Mouse (Mus musculus) forebrain, embryonic 16.5 days (tissue): ENCODE measurements around the gene Gm45711. TPM values are rescaled to one million over a fixed set of nuclear protein-coding genes. Genes with fewer than 3 reads are reported as not detected.
"Not testable (repeated sequence)": the region's sequence is repeated elsewhere in the genome, so short reads cannot be mapped to it uniquely, and the experiment has no call there.

Experiments used
- ATAC-seq: fragments of 200-750 bp; cut with Nextera tagmentation; 2 replicates; pipeline ENCODE4 v1.8.0; 2017; ENCODE audit warnings: mild to moderate bottlenecking, moderate library complexity
- H3K27ac ChIP-seq: fragments of 300-500 bp; sonication (generic); 2 replicates; pipeline ENCODE4 v1.5.1; 2014; ENCODE audit warnings: low read length, control low read depth
- H3K27me3 ChIP-seq: fragments of 300-500 bp; sonication (generic); replicated peaks from 2 replicates; pipeline ENCODE4 v1.6.1; 2014; ENCODE audit warnings: low read length; ENCODE audit not compliant: control insufficient read depth, insufficient read depth
- H3K36me3 ChIP-seq: fragments of 300-500 bp; sonication (generic); 2 replicates; pipeline ENCODE4 v1.6.1; 2014; ENCODE audit not compliant: control insufficient read depth, insufficient read depth
- H3K4me1 ChIP-seq: fragments of 300-500 bp; sonication (generic); replicated peaks from 2 replicates; pipeline ENCODE4 v1.6.1; 2014; ENCODE audit warnings: low read length; ENCODE audit not compliant: control insufficient read depth, insufficient read depth
- H3K4me2 ChIP-seq: fragments of 300-500 bp; sonication (generic); 2 replicates; pipeline ENCODE4 v1.6.1; 2014; ENCODE audit warnings: mild to moderate bottlenecking, low read length, control low read depth
- H3K4me3 ChIP-seq: fragments of 300-500 bp; sonication (generic); replicated peaks from 2 replicates; pipeline ENCODE4 v1.5.1; 2014; ENCODE audit warnings: mild to moderate bottlenecking, low read length, control low read depth
- H3K9ac ChIP-seq: fragments of 300-500 bp; sonication (generic); replicated peaks from 2 replicates; pipeline ENCODE4 v1.6.1; 2014; ENCODE audit warnings: low read depth, low read length, control low read depth
- H3K9me3 ChIP-seq: fragments of 300-500 bp; sonication (generic); 2 replicates; pipeline ENCODE4 v1.6.1; 2016; ENCODE audit warnings: low read length; ENCODE audit not compliant: control insufficient read depth
- WGBS: fragments of 180-500 bp; shearing (Covaris S2); extraction: QIAGEN DNeasy Blood & Tissue Kit; methylation state at CpG from one replicate; pipeline ENCODE4 v1.1.7; 2014; 5-methylcytosine and 5-hydroxymethylcytosine counted together
- polyA plus RNA-seq: library from polyadenylated mRNA; unstranded; fragments of >200 nt; fragmentation: Nextera tagmentation; extraction: Ambion mirVana; gene quantifications from 2 replicates; pipeline ENCODE4 v1.2.1, GENCODE M21; 2015

The Gm45711 gene
- polyA plus RNA-seq, 1 experiment from 2014 or later: not detected

- under 1% methylated on average over 3 of the region's 3 CpGs for WGBS
- H3K4me1 ChIP-seq, H3K4me3 ChIP-seq, H3K9me3 ChIP-seq, H3K9ac ChIP-seq, H3K36me3 ChIP-seq, H3K4me2 ChIP-seq, H3K27ac ChIP-seq, H3K27me3 ChIP-seq: not testable (repeated sequence)
- peak; percentile 87 for ATAC-seq
Observed at GRCm38 (mm10) chr8:104301577-104301976, 8.3 kb downstream of the Gm45711 start.

GRCm38 (mm10) chr8:104294396-104294795 lies 15.5 kb downstream of the Gm45711 start:
- Histone ChIP-seq H3K9me3 (no peaks in the 10 kb centered on the region), H3K27ac (no peak overlapping the region), H3K4me3 (no peak overlapping the region), H3K36me3 (no peaks in the 10 kb centered on the region), H3K4me1 (no peaks in the 10 kb centered on the region), H3K9ac (no peak overlapping the region), H3K27me3 (no peaks in the 10 kb centered on the region), H3K4me2 (no peak overlapping the region)
- ATAC-seq: no peak
- WGBS: 91% methylated on average over 1 of the region's 1 CpGs

GRCm38 (mm10) chr8:104293081-104293480 lies 16.8 kb downstream of the Gm45711 start, which contains the start of gene Cmtm2a:
Cmtm2a (minus strand) TSS chr8:104293181.
- not testable (repeated sequence) for H3K4me1 ChIP-seq, H3K4me3 ChIP-seq, H3K36me3 ChIP-seq, H3K9ac ChIP-seq, ATAC-seq, H3K27me3 ChIP-seq, H3K9me3 ChIP-seq, H3K27ac ChIP-seq, H3K4me2 ChIP-seq
- 91% methylated on average over 10 of the region's 12 CpGs for WGBS

- H3K4me3 ChIP-seq: no peak overlapping the region
- H3K36me3 ChIP-seq: no peaks in the 10 kb centered on the region
- no peaks in the 10 kb centered on the region for H3K4me1 ChIP-seq
- H3K9me3 ChIP-seq: no peaks in the 10 kb centered on the region
- no peak overlapping the region for H3K9ac ChIP-seq
- ATAC-seq: no peak
- H3K27ac ChIP-seq: no peak overlapping the region
- H3K27me3 ChIP-seq: no peaks in the 10 kb centered on the region
- WGBS: 80% methylated on average over 6 of the region's 6 CpGs
- H3K4me2 ChIP-seq: no peak overlapping the region
Observed at GRCm38 (mm10) chr8:104268937-104269440, 40.9 kb downstream of the Gm45711 start.

- Histone ChIP-seq H3K9me3 (no peaks in the 10 kb centered on the region), H3K9ac (no peak overlapping the region), H3K4me1 (no peaks in the 10 kb centered on the region), H3K36me3 (no peaks in the 10 kb centered on the region), H3K27me3 (no peaks in the 10 kb centered on the region), H3K4me2 (no peak overlapping the region), H3K4me3 (no peak overlapping the region), H3K27ac (no peak overlapping the region)
- no peak for ATAC-seq
Observed at GRCm38 (mm10) chr8:104268368-104268767, 41.5 kb downstream of the Gm45711 start.

- 97% methylated on average over 22 of the region's 22 CpGs for WGBS
- not testable (repeated sequence) for ATAC-seq, H3K4me1 ChIP-seq
Observed at GRCm38 (mm10) chr8:104264271-104264935, 45.5 kb downstream of the Gm45711 start.

GRCm38 (mm10) chr8:104261802-104262201 lies 48.1 kb downstream of the Gm45711 start:
- WGBS: 96% methylated on average over 5 of the region's 5 CpGs
- not testable (repeated sequence) for H3K9ac ChIP-seq, H3K4me2 ChIP-seq, H3K4me1 ChIP-seq, H3K27me3 ChIP-seq, ATAC-seq, H3K27ac ChIP-seq, H3K9me3 ChIP-seq, H3K4me3 ChIP-seq
- peaks cover 16% of the 10 kb centered on the region for H3K36me3 ChIP-seq

More at GRCm38 (mm10) chr8:104264271-104264935, 45.5 kb downstream of the Gm45711 start:
- H3K27ac ChIP-seq, H3K9ac ChIP-seq, H3K27me3 ChIP-seq, H3K9me3 ChIP-seq, H3K4me3 ChIP-seq, H3K4me2 ChIP-seq, H3K36me3 ChIP-seq: not testable (repeated sequence)

GRCm38 (mm10) chr8:104253016-104253415 lies 56.9 kb downstream of the Gm45711 start:
- no peak overlapping the region for H3K9ac ChIP-seq
- WGBS: 85% methylated on average over 3 of the region's 3 CpGs
- peaks cover 2% of the 10 kb centered on the region; the same call in 1 of the 2 replicates for H3K36me3 ChIP-seq
- no peak overlapping the region for H3K4me2 ChIP-seq
- ATAC-seq: no peak
- H3K27me3 ChIP-seq: no peaks in the 10 kb centered on the region
- H3K9me3 ChIP-seq: no peaks in the 10 kb centered on the region
- H3K4me1 ChIP-seq: peaks cover 14% of the 10 kb centered on the region
- no peak overlapping the region for H3K27ac ChIP-seq
- no peak overlapping the region for H3K4me3 ChIP-seq

GRCm38 (mm10) chr8:104251461-104251860 lies 58.4 kb downstream of the Gm45711 start:
- ATAC-seq: no peak
- Histone ChIP-seq H3K4me2 (peak overlapping the region; percentile 89), H3K27me3 (no peaks in the 10 kb centered on the region), H3K4me1 (peaks cover 27% of the 10 kb centered on the region), H3K36me3 (no peaks in the 10 kb centered on the region), H3K9me3 (no peaks in the 10 kb centered on the region), H3K4me3 (peak overlapping the region; percentile 76), H3K27ac (no peak overlapping the region), H3K9ac (peak overlapping the region; percentile 72)
- 0% methylated on average over 7 of the region's 7 CpGs for WGBS
